Mouse (Mus musculus) cerebellum, adult 2 months (tissue): Measurements from ENCODE around the gene Tepp. TPM values are rescaled to one million over a fixed set of nuclear protein-coding genes. Genes with fewer than 3 reads are reported as not detected.

Experiments
- DNase-seq, 2 experiments: peaks; one replicate each; pipeline ENCODE4 v3.0.0; 2021
- H3K27ac ChIP-seq: fragments of 200-500 bp; 2 replicates; pipeline ENCODE4 v1.5.1; 2012; ENCODE audit warnings: low read length, control low read depth, inconsistent platforms; ENCODE audit not compliant: insufficient read depth
- H3K27me3 ChIP-seq: fragments of 200-500 bp; 2 replicates; pipeline ENCODE4 v1.6.1; 2012; ENCODE audit warnings: inconsistent platforms, mild to moderate bottlenecking, low read length, moderate library complexity; ENCODE audit not compliant: control insufficient read depth, insufficient read depth
- H3K4me1 ChIP-seq: fragments of 200-500 bp; 2 replicates; pipeline ENCODE4 v1.6.1; 2011; ENCODE audit warnings: low read length; ENCODE audit not compliant: control insufficient read depth, insufficient read depth
- H3K4me3 ChIP-seq: fragments of 200-500 bp; replicated peaks from 2 replicates; pipeline ENCODE3; 2011; ENCODE audit warnings: mild to moderate bottlenecking, low read depth, low read length, control low read depth; ENCODE audit not compliant: insufficient read depth
- CTCF ChIP-seq: fragments of 200-500 bp; IDR thresholded peaks from 2 replicates; pipeline ENCODE4 v1.5.1; 2011; ENCODE audit warnings: low read depth, mild to moderate bottlenecking, control low read depth, low read length, moderate library complexity, borderline replicate concordance; ENCODE audit not compliant: insufficient read depth
- POLR2A ChIP-seq: fragments of 200-500 bp; IDR thresholded peaks from 2 replicates; pipeline ENCODE4 v1.6.1; 2011; ENCODE audit warnings: low read length, control low read depth, borderline replicate concordance; ENCODE audit not compliant: insufficient read depth
- WGBS: fragments of 180-500 bp; shearing (Covaris S2); methylation state at CpG from one replicate; pipeline ENCODE4 v1.1.7; 2018; 5-methylcytosine and 5-hydroxymethylcytosine counted together
- polyA plus RNA-seq: library from polyadenylated mRNA; depleted of rRNA; stranded (reverse); fragments of >200 nt; gene quantifications from 2 replicates; pipeline ENCODE4 v1.2.3, GENCODE M21; 2012; rRNA removed

The Tepp gene
- 0.18 and 0.89 TPM in 2 replicates for polyA plus RNA-seq

GRCm38 (mm10) chr8:95310342-95310970 lies at the start of gene Tepp:
Gene Tepp (plus strand): TSS chr8:95310566.
- Histone ChIP-seq H3K27me3 (no peaks in the 10 kb centered on the region), H3K4me1 (no peaks in the 10 kb centered on the region), H3K4me3 (no peak within 1 kb of the TSS), H3K27ac (no peak within 1 kb of the TSS)
- TF ChIP-seq CTCF (no peak), POLR2A (no peak)
- DNase-seq: no peak
- 42% methylated on average over 6 of the region's 6 CpGs for WGBS

DNA sequence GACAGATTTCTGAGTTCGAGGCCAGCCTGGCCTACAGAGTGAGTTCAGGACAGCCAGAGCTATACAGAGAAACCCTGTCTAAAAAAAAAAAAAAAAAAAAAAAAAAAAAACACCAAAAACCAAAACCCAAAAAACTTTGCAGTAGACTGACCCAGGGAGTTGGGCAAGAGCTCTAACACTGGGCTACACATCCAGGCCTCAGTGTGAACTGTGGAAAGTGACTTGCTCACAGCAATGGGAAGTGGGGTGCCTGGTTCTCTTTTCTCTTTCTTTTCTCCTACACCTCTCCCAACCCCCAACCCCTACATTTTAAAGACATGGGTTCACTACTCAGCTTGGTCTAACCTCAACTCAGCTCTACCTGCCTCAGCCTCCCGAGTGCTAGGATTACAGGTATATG lies 48.2 kb upstream of the Tepp start:
- Histone ChIP-seq H3K4me3 (no peak overlapping the region), H3K27ac (no peak overlapping the region), H3K27me3 (no peaks in the 10 kb centered on the region), H3K4me1 (no peaks in the 10 kb centered on the region)
- WGBS: 92% methylated on average over 2 of the region's 2 CpGs
- TF ChIP-seq POLR2A (no peak), CTCF (no peak)
- DNase-seq: no peak

- 65% methylated on average over 12 of the region's 12 CpGs for WGBS
- H3K27me3 ChIP-seq: no peaks in the 10 kb centered on the region
- DNase-seq: no peak
- no peak overlapping the region for H3K4me3 ChIP-seq
- no peak overlapping the region for H3K27ac ChIP-seq
- no peaks in the 10 kb centered on the region for H3K4me1 ChIP-seq
- no peak for TF ChIP-seq POLR2A
- TF ChIP-seq CTCF: no peak
These were observed 39.9 kb upstream of the Tepp start for GRCm38 (mm10) chr8:95270501-95270900.

DNA sequence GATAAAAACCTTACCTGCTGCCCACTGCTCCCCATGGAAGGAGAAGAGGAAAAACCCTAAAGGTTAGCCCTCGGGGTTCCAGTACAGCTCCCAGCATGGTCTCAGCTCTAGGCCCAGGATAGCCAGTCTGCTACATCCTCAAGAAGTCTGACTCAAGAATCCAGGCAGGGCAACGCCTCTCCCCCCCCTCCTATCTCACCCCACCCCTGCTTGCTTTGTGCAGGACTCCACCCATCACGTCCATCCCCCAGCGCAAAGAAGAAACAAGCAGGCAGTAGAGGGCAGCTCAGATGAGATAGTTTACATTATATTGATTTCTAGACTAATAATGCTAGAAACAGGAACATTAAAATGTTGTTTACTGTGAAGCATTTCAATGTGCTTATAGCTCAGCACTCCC lies 38.5 kb upstream of the Tepp start:
- H3K27ac ChIP-seq: no peak overlapping the region
- TF ChIP-seq POLR2A (no peak), CTCF (no peak)
- no peak overlapping the region for H3K4me3 ChIP-seq
- H3K27me3 ChIP-seq: no peaks in the 10 kb centered on the region
- WGBS: 56% methylated on average over 4 of the region's 4 CpGs
- no peak for DNase-seq
- no peaks in the 10 kb centered on the region for H3K4me1 ChIP-seq

DNA sequence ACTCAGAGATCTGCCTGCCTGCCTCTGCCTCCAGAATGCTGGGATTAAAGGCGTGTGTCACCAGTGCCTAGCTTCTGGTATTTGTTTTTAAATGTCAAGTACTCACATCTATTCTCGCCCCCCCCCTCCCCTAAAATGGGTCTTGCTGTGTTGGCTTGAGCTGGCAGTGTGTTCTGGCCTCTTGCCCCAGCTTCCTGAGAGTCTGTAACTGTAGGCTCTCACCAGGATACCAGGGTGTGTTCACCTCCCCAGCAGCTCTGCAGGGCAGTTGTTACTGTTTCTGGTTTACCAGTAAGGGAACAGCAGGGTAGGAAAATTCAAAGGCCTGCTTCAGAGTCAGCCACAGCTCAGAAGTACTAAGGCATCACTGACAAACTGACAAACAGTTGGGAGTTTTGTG lies 37.5 kb upstream of the Tepp start:
- TF ChIP-seq CTCF (no peak), POLR2A (no peak)
- DNase-seq: no peak
- no peak overlapping the region for H3K4me3 ChIP-seq
- no peak overlapping the region for H3K27ac ChIP-seq
- H3K27me3 ChIP-seq: no peaks in the 10 kb centered on the region
- H3K4me1 ChIP-seq: no peaks in the 10 kb centered on the region
- WGBS: 31% methylated on average over 2 of the region's 2 CpGs

DNA sequence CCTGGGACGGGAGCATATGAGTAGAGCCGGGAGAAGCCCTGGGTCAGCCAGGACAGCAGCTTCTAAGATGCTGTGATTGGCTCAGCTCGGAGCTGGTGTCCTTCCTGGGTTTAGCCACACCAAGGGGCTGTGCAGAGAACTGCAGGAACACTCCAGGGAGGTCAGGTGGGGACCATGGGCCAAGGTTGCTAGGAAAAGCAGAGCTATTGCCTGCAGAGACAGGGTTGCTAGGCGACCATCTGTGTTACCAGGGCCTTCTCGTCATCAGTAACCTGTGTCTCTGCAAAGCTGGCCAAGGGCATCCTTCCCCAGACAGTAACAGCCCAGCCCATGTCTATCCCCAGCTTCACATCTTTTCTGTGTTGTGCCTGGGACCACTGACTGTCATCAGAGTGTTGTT lies 28.9 kb upstream of the Tepp start:
- TF ChIP-seq POLR2A (no peak), CTCF (no peak)
- 51% methylated on average over 5 of the region's 5 CpGs for WGBS
- DNase-seq: no peak
- H3K4me3 ChIP-seq: no peak overlapping the region
- no peak overlapping the region for H3K27ac ChIP-seq
- no peaks in the 10 kb centered on the region for H3K27me3 ChIP-seq
- H3K4me1 ChIP-seq: no peaks in the 10 kb centered on the region

GRCm38 (mm10) chr8:95289066-95289650 lies 21.2 kb upstream of the Tepp start:
- DNase-seq: no peak
- no peaks in the 10 kb centered on the region for H3K27me3 ChIP-seq
- H3K27ac ChIP-seq: no peak overlapping the region
- TF ChIP-seq POLR2A: no peak
- H3K4me3 ChIP-seq: no peak overlapping the region
- H3K4me1 ChIP-seq: no peaks in the 10 kb centered on the region
- WGBS: 16% methylated on average over 6 of the region's 6 CpGs

GRCm38 (mm10) chr8:95293172-95293571 lies 17.2 kb upstream of the Tepp start:
- peak overlapping the region; percentile 54 for H3K4me3 ChIP-seq
- H3K4me1 ChIP-seq: no peaks in the 10 kb centered on the region
- WGBS: 45% methylated on average over 11 of the region's 11 CpGs
- peak; percentile 27 to 31 for DNase-seq
- H3K27ac ChIP-seq: no peak overlapping the region
- no peaks in the 10 kb centered on the region for H3K27me3 ChIP-seq
- TF ChIP-seq CTCF: no peak
- TF ChIP-seq POLR2A: no peak

DNA sequence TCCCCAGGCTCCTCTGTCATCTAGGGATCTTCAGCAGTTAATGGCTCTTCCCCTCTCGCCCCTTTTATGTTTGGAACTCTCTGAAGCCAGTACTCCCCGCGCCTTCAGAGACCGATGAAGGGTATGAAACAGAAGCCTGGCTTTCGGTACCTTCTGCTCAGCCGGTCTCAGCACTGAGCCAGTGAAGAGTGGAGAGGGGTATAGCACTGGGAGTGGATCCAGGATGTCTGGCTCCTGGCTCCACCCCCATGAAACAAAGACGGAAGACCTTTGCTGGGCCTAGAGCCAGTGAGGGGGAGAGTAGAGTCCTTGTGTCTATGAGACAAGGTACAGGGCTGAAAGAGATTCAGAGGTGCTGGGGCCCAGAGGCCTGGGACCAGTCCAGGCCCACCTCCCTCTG lies 16.5 kb upstream of the Tepp start:
- 7% methylated on average over 7 of the region's 7 CpGs for WGBS
- TF ChIP-seq POLR2A (no peak), CTCF (no peak)
- H3K4me1 ChIP-seq: no peaks in the 10 kb centered on the region
- peak overlapping the region; percentile 23 for H3K4me3 ChIP-seq
- DNase-seq: no peak
- H3K27me3 ChIP-seq: no peaks in the 10 kb centered on the region
- H3K27ac ChIP-seq: no peak overlapping the region
